Mouse (Mus musculus) ES-Bruce4 (cell line): ENCODE measurements around the gene Slc9a3r1. TPM values are rescaled to one million over a fixed set of nuclear protein-coding genes. Genes with fewer than 3 reads are reported as not detected.

Source experiments
- H3K27ac ChIP-seq: 2 replicates; pipeline ENCODE4 v1.5.1; 2012; ENCODE audit warnings: low read length, inconsistent platforms; ENCODE audit not compliant: insufficient read depth
- H3K27me3 ChIP-seq: 2 replicates; pipeline ENCODE4 v1.6.1; 2012; ENCODE audit warnings: mild to moderate bottlenecking, low read length, inconsistent platforms; ENCODE audit not compliant: control insufficient read depth, poor library complexity, insufficient read depth, severe bottlenecking
- H3K36me3 ChIP-seq: 2 replicates; pipeline ENCODE4 v1.6.1; 2012; ENCODE audit warnings: inconsistent platforms, mild to moderate bottlenecking, low read length, moderate library complexity; ENCODE audit not compliant: control insufficient read depth, poor library complexity, insufficient read depth, severe bottlenecking
- H3K4me1 ChIP-seq: one replicate; pipeline ENCODE4 v1.8.1; 2011; ENCODE audit warnings: low read length; ENCODE audit not compliant: control insufficient read depth, insufficient read depth
- H3K4me3 ChIP-seq: 2 replicates; pipeline ENCODE4 v1.5.1; 2011; ENCODE audit warnings: low read depth, mild to moderate bottlenecking, low read length
- H3K9ac ChIP-seq: 2 replicates; pipeline ENCODE4 v1.6.1; 2012; ENCODE audit warnings: low read depth, mild to moderate bottlenecking, inconsistent platforms; ENCODE audit not compliant: poor library complexity, severe bottlenecking
- H3K9me3 ChIP-seq: replicated peaks from 2 replicates; pipeline ENCODE4 v1.6.1; 2012; ENCODE audit warnings: mild to moderate bottlenecking, low read length, inconsistent platforms; ENCODE audit not compliant: control insufficient read depth, poor library complexity, insufficient read depth, severe bottlenecking
- CTCF ChIP-seq: IDR thresholded peaks from one replicate; pipeline ENCODE4 v1.8.1; 2011; ENCODE audit warnings: low read depth, low read length
- EP300 ChIP-seq: IDR thresholded peaks from 2 replicates; pipeline ENCODE4 v1.6.1; 2011; ENCODE audit warnings: low read depth, low read length; ENCODE audit not compliant: insufficient read depth
- POLR2A ChIP-seq: IDR thresholded peaks from one replicate; pipeline ENCODE4 v1.8.1; 2011; ENCODE audit warnings: low read length; ENCODE audit not compliant: insufficient read depth
- polyA plus RNA-seq: library from polyadenylated mRNA; stranded (reverse); fragments of >200 nt; gene quantifications from 2 replicates; pipeline ENCODE4 v1.2.4, GENCODE M21; 2011; ENCODE audit warnings: low read depth; ENCODE audit not compliant: missing spikeins, insufficient read depth, insufficient read length

Slc9a3r1 gene
- polyA plus RNA-seq, 1 experiment = 73.2 TPM

GRCm38 (mm10) chr11:115223451-115223850 lies 60.3 kb downstream of the Slc9a3r1 start:
- H3K4me3 ChIP-seq = no peak overlapping the region
- H3K27ac ChIP-seq = no peak overlapping the region
- H3K9ac ChIP-seq = no peak overlapping the region
- no peaks in the 10 kb centered on the region for H3K27me3 ChIP-seq
- no peaks in the 10 kb centered on the region for H3K36me3 ChIP-seq
- H3K4me1 ChIP-seq = peaks cover 3% of the 10 kb centered on the region
- TF ChIP-seq EP300 (no peak), POLR2A (no peak), CTCF (no peak)
- no peaks in the 10 kb centered on the region for H3K9me3 ChIP-seq

GRCm38 (mm10) chr11:115223877-115224276 lies 60.7 kb downstream of the Slc9a3r1 start:
- no peaks in the 10 kb centered on the region for H3K27me3 ChIP-seq
- H3K9me3 ChIP-seq = no peaks in the 10 kb centered on the region
- peaks cover 3% of the 10 kb centered on the region for H3K4me1 ChIP-seq
- no peaks in the 10 kb centered on the region for H3K36me3 ChIP-seq
- no peak overlapping the region for H3K4me3 ChIP-seq
- TF ChIP-seq POLR2A = no peak
- TF ChIP-seq CTCF = no peak
- TF ChIP-seq EP300 = no peak
- no peak overlapping the region for H3K9ac ChIP-seq
- H3K27ac ChIP-seq = no peak overlapping the region

GRCm38 (mm10) chr11:115224889-115225288 lies 61.7 kb downstream of the Slc9a3r1 start:
- TF ChIP-seq POLR2A (no peak), CTCF (peak; percentile 84)
- Histone ChIP-seq H3K27ac (no peak overlapping the region), H3K9me3 (no peaks in the 10 kb centered on the region), H3K27me3 (no peaks in the 10 kb centered on the region), H3K4me1 (peaks cover 5% of the 10 kb centered on the region), H3K9ac (no peak overlapping the region), H3K4me3 (no peak overlapping the region), H3K36me3 (no peaks in the 10 kb centered on the region)

GRCm38 (mm10) chr11:115225301-115225700 lies 62.2 kb downstream of the Slc9a3r1 start:
- Histone ChIP-seq H3K4me3 (no peak overlapping the region), H3K27me3 (no peaks in the 10 kb centered on the region), H3K9me3 (no peaks in the 10 kb centered on the region), H3K36me3 (no peaks in the 10 kb centered on the region), H3K27ac (no peak overlapping the region), H3K9ac (no peak overlapping the region), H3K4me1 (peaks cover 5% of the 10 kb centered on the region)
- no peak for TF ChIP-seq CTCF

- TF ChIP-seq EP300 = no peak
- no peak for TF ChIP-seq POLR2A
- no peak for TF ChIP-seq CTCF
- H3K27me3 ChIP-seq = no peaks in the 10 kb centered on the region
- no peak overlapping the region for H3K9ac ChIP-seq
- peaks cover 5% of the 10 kb centered on the region for H3K4me1 ChIP-seq
- no peak overlapping the region for H3K4me3 ChIP-seq
- no peak overlapping the region for H3K27ac ChIP-seq
- H3K36me3 ChIP-seq = no peaks in the 10 kb centered on the region
- no peaks in the 10 kb centered on the region for H3K9me3 ChIP-seq
Observed at GRCm38 (mm10) chr11:115226811-115227491, 63.8 kb downstream of the Slc9a3r1 start.

- Histone ChIP-seq H3K27me3 (no peaks in the 10 kb centered on the region), H3K36me3 (no peaks in the 10 kb centered on the region), H3K4me3 (no peak overlapping the region), H3K9me3 (no peaks in the 10 kb centered on the region), H3K9ac (no peak overlapping the region), H3K27ac (no peak overlapping the region), H3K4me1 (peaks cover 5% of the 10 kb centered on the region)
- TF ChIP-seq EP300 = no peak
- no peak for TF ChIP-seq CTCF
- TF ChIP-seq POLR2A = no peak
Observed at GRCm38 (mm10) chr11:115227640-115228039, 64.5 kb downstream of the Slc9a3r1 start.
